Mouse (Mus musculus): ENCODE results near the gene Olfr617. TPM values are rescaled to one million over a fixed set of nuclear protein-coding genes. Genes with fewer than 3 reads are reported as not detected.
"Not testable (repeated sequence)": the region's sequence is repeated elsewhere in the genome, so short reads cannot be mapped to it uniquely, and the experiment has no call there.

The Olfr617 gene
- not detected in 2 replicates for polyA plus RNA-seq (2016; fragmentation: Nextera tagmentation; extraction: Ambion mirVana)

DNA sequence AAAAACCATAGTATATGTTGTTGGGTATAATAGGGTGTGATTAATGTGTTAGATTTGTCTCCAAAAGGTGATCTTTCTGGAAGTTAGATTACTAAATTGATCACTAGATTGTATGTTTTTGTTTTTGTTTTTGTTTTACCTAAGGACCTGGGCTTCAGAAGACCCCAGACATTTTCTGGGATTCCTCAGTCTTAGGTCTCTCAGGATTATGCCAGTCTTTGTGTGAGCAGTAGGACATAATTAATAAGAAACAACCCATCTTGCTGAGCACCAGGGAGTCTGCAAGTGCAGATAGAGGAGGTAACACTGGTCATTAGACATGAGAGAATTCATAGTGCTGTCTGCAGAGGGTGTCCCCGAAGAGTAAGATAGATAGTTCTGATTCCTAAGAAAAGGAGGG, at the start of gene Olfr617:
Gene Olfr617 (plus strand): TSS at position 301 of the 400 bp plus-strand sequence.
- no peak for DNase-seq (ENCODE audit: low spot score)
- H3K4me1 ChIP-seq: no peaks in the 10 kb centered on the region
- H3K36me3 ChIP-seq (replicated peaks): no peaks in the 10 kb centered on the region
- no peaks in the 10 kb centered on the region for H3K27me3 ChIP-seq (replicated peaks; ENCODE audit: low read depth, poor library complexity, severe bottlenecking)
- WGBS: 85% methylated on average over 1 of the region's 1 CpGs
- H3K4me3 ChIP-seq: no peak within 1 kb of the TSS
- H3K27ac ChIP-seq (replicated peaks): no peak within 1 kb of the TSS
- H3K9me3 ChIP-seq: no peaks in the 10 kb centered on the region

DNA sequence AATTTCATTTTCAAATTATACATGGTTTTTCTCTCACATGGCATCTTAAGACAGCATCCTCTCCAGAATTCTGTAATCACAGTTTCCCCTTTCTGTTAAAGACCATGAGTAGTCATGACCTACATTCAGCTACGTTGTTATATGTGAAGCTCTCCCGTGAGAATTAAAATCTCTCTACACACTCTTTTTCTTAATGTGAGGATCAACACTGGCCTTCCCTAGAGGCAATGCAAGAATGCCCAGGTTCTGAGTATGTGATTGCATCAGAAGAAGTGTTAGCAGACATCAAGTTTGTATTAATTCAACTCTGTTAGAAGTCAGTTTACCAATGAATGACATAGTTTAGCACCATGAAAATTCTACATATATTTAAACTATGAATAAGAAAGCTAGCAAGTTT, 30.2 kb upstream of the Olfr617 start, which contains the start of gene Olfr612:
Gene Olfr612 (minus strand): TSS at position 101 of the 400 bp plus-strand sequence.
- WGBS: 83% methylated on average over 2 of the region's 2 CpGs
- H3K27ac ChIP-seq (replicated peaks); H3K36me3 ChIP-seq (replicated peaks); H3K4me1 ChIP-seq; H3K27me3 ChIP-seq (replicated peaks; ENCODE audit: low read depth, poor library complexity, severe bottlenecking); DNase-seq (ENCODE audit: low spot score); H3K4me3 ChIP-seq; H3K9me3 ChIP-seq: not testable (repeated sequence)

DNA sequence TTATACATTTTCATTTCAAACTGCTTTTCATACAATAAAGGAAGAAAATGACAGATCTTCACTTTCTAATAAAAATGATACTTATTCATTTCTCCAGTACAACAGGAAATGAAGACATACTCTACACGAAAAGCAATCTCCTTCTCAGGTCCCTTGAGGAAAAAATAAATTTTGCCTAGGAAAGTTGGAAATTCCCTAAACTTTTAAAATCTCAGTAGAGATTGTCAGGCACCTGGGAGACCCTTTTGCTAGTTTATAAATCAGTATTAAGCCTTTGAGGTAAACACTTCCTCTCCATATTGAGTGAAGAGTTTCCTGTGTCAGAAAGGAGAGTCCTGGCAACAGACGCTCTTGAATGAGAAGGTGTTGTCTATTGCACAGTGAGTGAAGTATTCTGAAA, 25.1 kb upstream of the Olfr617 start, which contains the start of gene Olfr613:
Gene Olfr613 (plus strand): TSS at position 301 of the 400 bp plus-strand sequence.
- Histone ChIP-seq H3K36me3 (replicated peaks) (no peaks in the 10 kb centered on the region), H3K4me3 (no peak within 1 kb of the TSS), H3K27me3 (replicated peaks; ENCODE audit: low read depth, poor library complexity, severe bottlenecking) (no peaks in the 10 kb centered on the region), H3K27ac (replicated peaks) (no peak within 1 kb of the TSS), H3K4me1 (no peaks in the 10 kb centered on the region), H3K9me3 (no peaks in the 10 kb centered on the region)
- WGBS: 78% methylated on average over 2 of the region's 2 CpGs
- no peak for DNase-seq (ENCODE audit: low spot score)

DNA sequence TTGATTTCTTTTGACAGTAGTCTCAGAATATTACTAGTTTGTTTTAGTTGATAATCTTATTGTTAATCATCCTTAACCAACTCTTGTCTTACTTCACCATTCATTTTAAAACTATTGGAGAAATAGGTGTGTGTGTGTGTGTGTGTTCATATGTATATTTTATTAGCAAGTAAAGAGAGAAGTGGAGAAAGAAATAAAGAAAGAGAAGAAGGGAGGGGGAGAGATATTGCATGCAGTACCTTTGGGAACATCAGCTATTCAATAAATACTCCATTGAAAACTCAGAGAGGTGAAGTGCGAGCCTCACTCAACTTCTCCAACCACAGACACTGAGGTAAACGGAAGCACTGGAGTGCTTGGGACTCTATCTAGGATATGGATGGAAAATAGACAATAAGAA, 17.1 kb upstream of the Olfr617 start, which contains the start of gene Olfr615:
Gene Olfr615 (plus strand): TSS at position 301 of the 400 bp plus-strand sequence.
- WGBS: 85% methylated on average over 2 of the region's 2 CpGs
- Histone ChIP-seq H3K27ac (replicated peaks) (no peak within 1 kb of the TSS), H3K4me3 (no peak within 1 kb of the TSS), H3K9me3 (no peaks in the 10 kb centered on the region), H3K36me3 (replicated peaks) (no peaks in the 10 kb centered on the region), H3K4me1 (no peaks in the 10 kb centered on the region), H3K27me3 (replicated peaks; ENCODE audit: low read depth, poor library complexity, severe bottlenecking) (no peaks in the 10 kb centered on the region)
- no peak for DNase-seq (ENCODE audit: low spot score)

DNA sequence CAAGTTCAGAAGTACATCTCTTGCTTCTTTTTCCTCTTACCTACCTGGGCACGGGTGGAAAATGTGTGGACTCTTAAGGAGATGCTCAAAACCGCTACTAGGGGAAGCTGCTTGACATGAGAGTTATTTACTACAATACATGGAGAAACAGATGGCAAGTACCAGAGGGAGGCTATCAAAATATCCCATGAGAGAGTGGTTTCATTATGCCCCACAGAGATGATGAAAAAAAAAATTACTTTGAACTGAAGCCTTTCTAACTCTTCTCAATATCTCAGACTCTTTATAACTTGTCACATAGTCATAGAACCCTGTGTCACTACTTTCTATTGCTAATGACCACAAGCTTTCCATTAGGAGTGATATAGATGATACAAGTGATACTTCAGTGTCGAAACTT, 3.8 kb upstream of the Olfr617 start, which contains the start of gene Olfr616:
Gene Olfr616 (minus strand): TSS at position 101 of the 400 bp plus-strand sequence.
- 83% methylated on average over 3 of the region's 3 CpGs for WGBS
- no peak within 1 kb of the TSS for H3K4me3 ChIP-seq
- no peaks in the 10 kb centered on the region for H3K36me3 ChIP-seq (replicated peaks)
- H3K9me3 ChIP-seq: no peaks in the 10 kb centered on the region
- H3K27me3 ChIP-seq (replicated peaks; ENCODE audit: low read depth, poor library complexity, severe bottlenecking): no peaks in the 10 kb centered on the region
- no peak for DNase-seq (ENCODE audit: low spot score)
- no peak within 1 kb of the TSS for H3K27ac ChIP-seq (replicated peaks)
- no peaks in the 10 kb centered on the region for H3K4me1 ChIP-seq

DNA sequence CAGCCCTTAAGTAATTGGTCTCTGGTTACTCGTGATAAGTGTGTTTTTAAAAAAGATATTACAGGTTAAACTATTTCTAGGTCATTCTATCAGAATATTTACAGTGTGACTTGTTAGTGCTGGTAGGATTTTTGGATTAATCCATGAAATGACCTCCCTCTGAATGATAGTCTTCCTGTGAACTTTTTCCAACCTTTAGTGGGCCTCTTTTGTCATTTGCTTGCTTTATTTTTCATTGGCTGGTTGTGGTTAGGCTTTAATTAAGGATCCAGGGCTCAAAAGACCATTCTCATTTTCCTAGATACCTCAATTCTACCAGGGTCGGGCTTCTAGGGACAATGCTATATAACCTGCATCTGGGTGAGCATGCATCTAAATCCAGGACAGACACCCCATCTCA, 16.9 kb downstream of the Olfr617 start, which contains the start of gene Olfr618:
Gene Olfr618 (plus strand): TSS at position 301 of the 400 bp plus-strand sequence.
- 68% methylated on average over 2 of the region's 2 CpGs for WGBS
- Histone ChIP-seq H3K4me1 (no peaks in the 10 kb centered on the region), H3K4me3 (no peak within 1 kb of the TSS), H3K36me3 (replicated peaks) (no peaks in the 10 kb centered on the region), H3K27ac (replicated peaks) (no peak within 1 kb of the TSS), H3K9me3 (no peaks in the 10 kb centered on the region), H3K27me3 (replicated peaks; ENCODE audit: low read depth, poor library complexity, severe bottlenecking) (no peaks in the 10 kb centered on the region)
- no peak for DNase-seq (ENCODE audit: low spot score)

DNA sequence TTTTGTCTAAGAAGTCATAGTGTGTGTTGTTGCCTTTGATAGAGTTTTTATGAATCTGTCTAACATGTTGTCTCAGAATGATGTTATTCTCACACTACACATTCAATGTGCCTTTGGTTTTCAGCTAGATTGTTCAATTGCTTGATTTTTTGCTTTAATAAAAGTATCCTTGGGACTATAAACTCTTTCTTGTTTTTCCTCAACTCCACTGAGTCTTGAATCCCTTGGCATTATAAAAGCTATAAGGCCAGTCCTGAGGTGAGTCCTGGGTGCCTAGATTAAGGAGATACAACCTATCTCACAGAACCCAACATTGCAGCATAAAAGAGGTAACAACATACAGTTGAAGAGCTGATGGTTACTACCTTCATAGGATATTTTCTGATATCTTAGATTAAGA, 27.4 kb downstream of the Olfr617 start, which contains the start of gene Olfr619:
Gene Olfr619 (plus strand): TSS at position 301 of the 400 bp plus-strand sequence.
- Histone ChIP-seq H3K4me3 (no peak within 1 kb of the TSS), H3K27ac (replicated peaks) (no peak within 1 kb of the TSS), H3K9me3 (no peaks in the 10 kb centered on the region), H3K4me1 (no peaks in the 10 kb centered on the region), H3K27me3 (replicated peaks; ENCODE audit: low read depth, poor library complexity, severe bottlenecking) (no peaks in the 10 kb centered on the region), H3K36me3 (replicated peaks) (no peaks in the 10 kb centered on the region)
- DNase-seq (ENCODE audit: low spot score): no peak

DNA sequence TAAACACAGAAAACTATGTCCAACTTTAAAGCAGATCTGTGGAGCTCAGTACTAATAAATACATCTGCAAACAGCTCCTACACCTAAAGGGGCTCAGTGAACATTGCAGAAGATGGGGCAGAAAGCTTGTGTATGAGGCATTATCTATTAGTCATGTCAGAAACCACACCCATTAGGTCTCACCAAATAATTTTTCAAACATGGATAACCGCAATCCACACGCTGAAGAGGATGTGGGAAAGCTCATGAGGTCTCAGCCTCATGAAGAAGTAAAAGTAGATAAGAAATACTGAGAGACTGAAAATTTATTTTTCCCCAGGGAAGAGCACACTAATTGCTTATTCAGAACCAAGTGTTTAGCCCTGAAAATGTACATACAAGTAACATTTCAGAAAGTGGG, 34.6 kb downstream of the Olfr617 start:
- no peak for DNase-seq (ENCODE audit: low spot score)
- Histone ChIP-seq H3K36me3 (replicated peaks) (no peaks in the 10 kb centered on the region), H3K4me1 (no peaks in the 10 kb centered on the region), H3K4me3 (no peak overlapping the region), H3K27me3 (replicated peaks; ENCODE audit: low read depth, poor library complexity, severe bottlenecking) (no peaks in the 10 kb centered on the region), H3K9me3 (no peaks in the 10 kb centered on the region), H3K27ac (replicated peaks) (no peak overlapping the region)
- WGBS: 85% methylated on average over 2 of the region's 2 CpGs

DNA sequence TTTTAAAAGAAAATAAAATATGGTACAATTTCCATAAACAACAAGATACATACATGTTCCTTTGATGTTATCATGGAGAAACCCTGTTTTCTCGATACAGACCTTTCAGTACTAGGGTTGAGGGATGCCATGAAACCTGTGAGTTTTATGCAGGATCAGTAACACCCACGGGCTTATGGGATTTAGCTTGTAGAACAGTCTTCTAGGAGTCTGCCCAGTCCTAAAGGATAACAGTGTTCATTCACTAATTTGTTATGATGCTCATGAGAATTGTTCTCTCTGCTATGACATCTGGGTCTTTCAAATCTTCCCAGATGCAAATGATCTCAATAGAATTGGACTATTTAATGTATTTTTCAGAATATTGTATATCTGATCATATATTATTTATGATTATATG, 39.6 kb downstream of the Olfr617 start, which contains the start of gene Olfr620:
Gene Olfr620 (minus strand): TSS at position 101 of the 400 bp plus-strand sequence.
- 69% methylated on average over 2 of the region's 2 CpGs for WGBS
- no peaks in the 10 kb centered on the region for H3K36me3 ChIP-seq (replicated peaks)
- no peaks in the 10 kb centered on the region for H3K9me3 ChIP-seq
- DNase-seq (ENCODE audit: low spot score): no peak
- no peaks in the 10 kb centered on the region for H3K4me1 ChIP-seq
- H3K27me3 ChIP-seq (replicated peaks; ENCODE audit: low read depth, poor library complexity, severe bottlenecking): no peaks in the 10 kb centered on the region
- no peak within 1 kb of the TSS for H3K27ac ChIP-seq (replicated peaks)
- no peak within 1 kb of the TSS for H3K4me3 ChIP-seq

Small RNAs within 50 kb of the gene (microRNA-seq; reads per million reads assigned to microRNA genes)
- not detected for gene Gm26506

Other genes with a start within 250 kb of the Olfr617 start
- not detected in 2 replicates for gene Olfr598, start 249.5 kb upstream of the Olfr617 start, polyA plus RNA-seq (2016; fragmentation: Nextera tagmentation; extraction: Ambion mirVana)
- not detected in 2 replicates for gene Olfr599, start 237.1 kb upstream of the Olfr617 start, polyA plus RNA-seq (2016; fragmentation: Nextera tagmentation; extraction: Ambion mirVana)
- gene Olfr600, start 223.4 kb upstream of the Olfr617 start, polyA plus RNA-seq (2016; fragmentation: Nextera tagmentation; extraction: Ambion mirVana): not detected in 2 replicates
- gene Olfr601, start 210.4 kb upstream of the Olfr617 start, polyA plus RNA-seq (2016; fragmentation: Nextera tagmentation; extraction: Ambion mirVana): not detected in 2 replicates
- gene Olfr603, start 186.9 kb upstream of the Olfr617 start, polyA plus RNA-seq (2016; fragmentation: Nextera tagmentation; extraction: Ambion mirVana): not detected in 2 replicates
- not detected in 2 replicates for gene Usp17lc, start 158.0 kb upstream of the Olfr617 start, polyA plus RNA-seq (2016; fragmentation: Nextera tagmentation; extraction: Ambion mirVana)
- gene Olfr605, start 127.6 kb upstream of the Olfr617 start, polyA plus RNA-seq (2016; fragmentation: Nextera tagmentation; extraction: Ambion mirVana): not detected in 2 replicates
- not detected in 2 replicates for gene Olfr606, start 124.0 kb upstream of the Olfr617 start, polyA plus RNA-seq (2016; fragmentation: Nextera tagmentation; extraction: Ambion mirVana)
- gene Olfr607, start 108.9 kb upstream of the Olfr617 start, polyA plus RNA-seq (2016; fragmentation: Nextera tagmentation; extraction: Ambion mirVana): not detected in 2 replicates
- not detected in 2 replicates for gene Olfr608, start 103.2 kb upstream of the Olfr617 start, polyA plus RNA-seq (2016; fragmentation: Nextera tagmentation; extraction: Ambion mirVana)
- gene Olfr609, start 75.0 kb upstream of the Olfr617 start, polyA plus RNA-seq (2016; fragmentation: Nextera tagmentation; extraction: Ambion mirVana): not detected in 2 replicates
- not detected in 2 replicates for gene Olfr610, start 60.9 kb upstream of the Olfr617 start, polyA plus RNA-seq (2016; fragmentation: Nextera tagmentation; extraction: Ambion mirVana)
- gene Olfr611, start 52.2 kb upstream of the Olfr617 start, polyA plus RNA-seq (2016; fragmentation: Nextera tagmentation; extraction: Ambion mirVana): not detected in 2 replicates
- gene Olfr612, start 30.3 kb upstream of the Olfr617 start, polyA plus RNA-seq (2016; fragmentation: Nextera tagmentation; extraction: Ambion mirVana): not detected in 2 replicates
- gene Olfr613, start 25.0 kb upstream of the Olfr617 start, polyA plus RNA-seq (2016; fragmentation: Nextera tagmentation; extraction: Ambion mirVana): not detected in 2 replicates
- not detected in 2 replicates for gene Olfr615, start 17.0 kb upstream of the Olfr617 start, polyA plus RNA-seq (2016; fragmentation: Nextera tagmentation; extraction: Ambion mirVana)
- gene Olfr616, start 3.9 kb upstream of the Olfr617 start, polyA plus RNA-seq (2016; fragmentation: Nextera tagmentation; extraction: Ambion mirVana): not detected in 2 replicates
- gene Olfr618, start 17.0 kb downstream of the Olfr617 start, polyA plus RNA-seq (2016; fragmentation: Nextera tagmentation; extraction: Ambion mirVana): not detected in 2 replicates
- gene Olfr619, start 27.5 kb downstream of the Olfr617 start, polyA plus RNA-seq (2016; fragmentation: Nextera tagmentation; extraction: Ambion mirVana): not detected in 2 replicates
- not detected in 2 replicates for gene Olfr620, start 39.5 kb downstream of the Olfr617 start, polyA plus RNA-seq (2016; fragmentation: Nextera tagmentation; extraction: Ambion mirVana)
- not detected in 2 replicates for gene Olfr622, start 69.6 kb downstream of the Olfr617 start, polyA plus RNA-seq (2016; fragmentation: Nextera tagmentation; extraction: Ambion mirVana)
- not detected in 2 replicates for gene Olfr623, start 90.6 kb downstream of the Olfr617 start, polyA plus RNA-seq (2016; fragmentation: Nextera tagmentation; extraction: Ambion mirVana)
- 0.04 and 0.05 TPM in 2 replicates for gene Olfr624, start 98.1 kb downstream of the Olfr617 start, polyA plus RNA-seq (2016; fragmentation: Nextera tagmentation; extraction: Ambion mirVana)
- gene Olfr625-ps1, start 109.7 kb downstream of the Olfr617 start, polyA plus RNA-seq (2016; fragmentation: Nextera tagmentation; extraction: Ambion mirVana): not detected in 2 replicates
- gene Olfr243, start 141.6 kb downstream of the Olfr617 start, polyA plus RNA-seq (2016; fragmentation: Nextera tagmentation; extraction: Ambion mirVana): not detected in 2 replicates
- gene Olfr628, start 157.3 kb downstream of the Olfr617 start, polyA plus RNA-seq (2016; fragmentation: Nextera tagmentation; extraction: Ambion mirVana): not detected in 2 replicates
- gene Olfr629, start 171.9 kb downstream of the Olfr617 start, polyA plus RNA-seq (2016; fragmentation: Nextera tagmentation; extraction: Ambion mirVana): not detected in 2 replicates
- not detected in 2 replicates for gene Olfr630, start 184.3 kb downstream of the Olfr617 start, polyA plus RNA-seq (2016; fragmentation: Nextera tagmentation; extraction: Ambion mirVana)
- gene Olfr69, start 198.5 kb downstream of the Olfr617 start, polyA plus RNA-seq (2016; fragmentation: Nextera tagmentation; extraction: Ambion mirVana): not detected in 2 replicates
- not detected in 2 replicates for gene Olfr68, start 206.6 kb downstream of the Olfr617 start, polyA plus RNA-seq (2016; fragmentation: Nextera tagmentation; extraction: Ambion mirVana)
- gene Olfr67, start 218.8 kb downstream of the Olfr617 start, polyA plus RNA-seq (2016; fragmentation: Nextera tagmentation; extraction: Ambion mirVana): not detected in 2 replicates
- 142 and 287 TPM in 2 replicates for gene Hbb-bt, start 240.9 kb downstream of the Olfr617 start, polyA plus RNA-seq (2016; fragmentation: Nextera tagmentation; extraction: Ambion mirVana)